Mouse (Mus musculus) CH12.LX (cell line): ENCODE data around the gene Macf1. TPM values are rescaled to one million over a fixed set of nuclear protein-coding genes. Genes with fewer than 3 reads are reported as not detected.

Experiments used
- DNase-seq: peaks from one replicate; pipeline ENCODE4 v3.0.0-alpha.2; 2013; ENCODE audit errors: extremely low read depth
- H3K27ac ChIP-seq: 2 replicates; pipeline ENCODE4 v1.5.1; 2012; ENCODE audit warnings: low read depth, mild to moderate bottlenecking, control low read depth, moderate library complexity; ENCODE audit not compliant: insufficient read depth
- H3K27me3 ChIP-seq: replicated peaks from 2 replicates; pipeline ENCODE3; 2012; ENCODE audit warnings: inconsistent platforms
- H3K36me3 ChIP-seq, 2 experiments: replicated peaks in 1 of 2; 2 replicates each; pipeline versions ENCODE3 to v1.6.1; 2012; ENCODE audit warnings: inconsistent platforms in 1 of 2, low read length in 1 of 2, mild to moderate bottlenecking in 1 of 2, mixed read lengths in 1 of 2, moderate library complexity in 1 of 2; ENCODE audit not compliant: control insufficient read depth in 1 of 2, insufficient read depth in 1 of 2
- H3K4me1 ChIP-seq, 2 experiments: 2 replicates each; pipeline ENCODE4 v1.6.1; 2012; ENCODE audit warnings: inconsistent platforms in 1 of 2, moderate library complexity in 1 of 2; ENCODE audit not compliant: insufficient read depth in 2 of 2, control insufficient read depth in 1 of 2
- H3K4me2 ChIP-seq: 2 replicates; pipeline ENCODE4 v1.6.1; 2012; ENCODE audit warnings: low read depth, mild to moderate bottlenecking, control low read depth; ENCODE audit not compliant: poor library complexity, insufficient read depth, severe bottlenecking
- H3K4me3 ChIP-seq, 3 experiments: fragments of 150-350 bp in 1 of 3; sonication (generic) in 1 of 3; replicated peaks in 1 of 3; 2 replicates each; pipeline versions ENCODE3 to v1.5.1; 2011 to 2012; ENCODE audit warnings: low read depth in 2 of 3, low read length in 2 of 3, mild to moderate bottlenecking in 2 of 3, moderate library complexity in 2 of 3, control low read depth in 1 of 3, improper control_type of control experiment in 1 of 3, inconsistent platforms in 1 of 3, mixed read lengths in 1 of 3; ENCODE audit not compliant: poor library complexity in 1 of 3
- H3K79me2 ChIP-seq: replicated peaks from 2 replicates; pipeline ENCODE4 v1.6.1; 2012; ENCODE audit warnings: mild to moderate bottlenecking, moderate library complexity; ENCODE audit not compliant: control insufficient read depth, poor library complexity, insufficient read depth, severe bottlenecking; ENCODE audit errors: extremely low read depth
- H3K9ac ChIP-seq: 2 replicates; pipeline ENCODE4 v1.6.1; 2012; ENCODE audit warnings: low read depth, mild to moderate bottlenecking, control low read depth, moderate library complexity; ENCODE audit not compliant: insufficient read depth
- H3K9me3 ChIP-seq: replicated peaks from 2 replicates; pipeline ENCODE3; 2012; ENCODE audit warnings: low read length, inconsistent platforms, mixed read lengths
- BHLHE40 ChIP-seq: IDR thresholded peaks from 2 replicates; pipeline ENCODE4 v1.6.1; 2011; ENCODE audit warnings: mild to moderate bottlenecking, low read depth, low read length, improper control_type of control experiment
- CHD1 ChIP-seq: IDR thresholded peaks from 2 replicates; pipeline ENCODE4 v1.6.1; 2012; ENCODE audit warnings: low read depth, low read length, improper control_type of control experiment, inconsistent platforms
- CHD2 ChIP-seq: IDR thresholded peaks from 2 replicates; pipeline ENCODE4 v1.6.1; 2011; ENCODE audit warnings: low read length, improper control_type of control experiment
- E2F4 ChIP-seq: IDR thresholded peaks from 2 replicates; pipeline ENCODE4 v1.6.1; 2011; ENCODE audit warnings: low read depth, low read length, improper control_type of control experiment; ENCODE audit not compliant: insufficient replicate concordance
- ELF1 ChIP-seq: IDR thresholded peaks from 2 replicates; pipeline ENCODE4 v1.6.1; 2014; ENCODE audit warnings: low read depth, mild to moderate bottlenecking, inconsistent platforms, low read length, improper control_type of control experiment
- EP300 ChIP-seq: IDR thresholded peaks from 2 replicates; pipeline ENCODE4 v1.6.1; 2011; ENCODE audit warnings: low read length, improper control_type of control experiment
- ETS1 ChIP-seq: conservative IDR thresholded peaks from 2 replicates; pipeline ENCODE4 v1.6.1; 2012; ENCODE audit warnings: low read depth, mild to moderate bottlenecking, inconsistent platforms, low read length, improper control_type of control experiment, moderate library complexity
- GABPA ChIP-seq: IDR thresholded peaks from 2 replicates; pipeline ENCODE4 v1.6.1; 2012; ENCODE audit warnings: low read depth, low read length, improper control_type of control experiment, inconsistent platforms; ENCODE audit not compliant: insufficient replicate concordance
- IRF4 ChIP-seq: IDR thresholded peaks from 2 replicates; pipeline ENCODE4 v1.6.1; 2014; ENCODE audit warnings: low read depth, mild to moderate bottlenecking, inconsistent platforms, low read length, improper control_type of control experiment
- JUN ChIP-seq: IDR thresholded peaks from 2 replicates; pipeline ENCODE4 v1.6.1; 2011; ENCODE audit warnings: low read depth, mild to moderate bottlenecking, low read length, improper control_type of control experiment, moderate library complexity; ENCODE audit not compliant: insufficient read depth
- JUND ChIP-seq: conservative IDR thresholded peaks from 2 replicates; pipeline ENCODE4 v1.6.1; 2011; ENCODE audit warnings: low read depth, low read length, improper control_type of control experiment
- KAT2A ChIP-seq: IDR thresholded peaks from 2 replicates; pipeline ENCODE4 v1.6.1; 2012; ENCODE audit warnings: low read length, improper control_type of control experiment, inconsistent platforms; ENCODE audit not compliant: insufficient replicate concordance
- MAX ChIP-seq: IDR thresholded peaks from 2 replicates; pipeline ENCODE4 v1.6.1; 2011; ENCODE audit warnings: low read length, improper control_type of control experiment
- MAZ ChIP-seq: IDR thresholded peaks from 2 replicates; pipeline ENCODE4 v1.6.1; 2012; ENCODE audit warnings: low read depth, mild to moderate bottlenecking, inconsistent platforms, low read length, improper control_type of control experiment, moderate library complexity
- MEF2A ChIP-seq: IDR thresholded peaks from 2 replicates; pipeline ENCODE4 v1.6.1; 2014; ENCODE audit warnings: low read depth, mild to moderate bottlenecking, inconsistent platforms, low read length, improper control_type of control experiment, borderline replicate concordance
- MXI1 ChIP-seq: IDR thresholded peaks from 2 replicates; pipeline ENCODE4 v1.6.1; 2011; ENCODE audit warnings: mild to moderate bottlenecking, low read depth, low read length, improper control_type of control experiment
- MYC ChIP-seq: IDR thresholded peaks from 2 replicates; pipeline ENCODE4 v1.6.1; 2011; ENCODE audit warnings: low read depth, mild to moderate bottlenecking, improper control_type of control experiment, low read length
- NRF1 ChIP-seq: IDR thresholded peaks from 2 replicates; pipeline ENCODE4 v1.6.1; 2014; ENCODE audit warnings: low read depth, mild to moderate bottlenecking, inconsistent platforms, low read length, improper control_type of control experiment, moderate library complexity
- POLR2AphosphoS2 ChIP-seq: IDR thresholded peaks from 2 replicates; pipeline ENCODE4 v1.6.1; 2011; ENCODE audit warnings: low read depth, low read length, improper control_type of control experiment
- RAD21 ChIP-seq: IDR thresholded peaks from 2 replicates; pipeline ENCODE4 v1.6.1; 2011; ENCODE audit warnings: low read depth, mild to moderate bottlenecking, low read length, improper control_type of control experiment, moderate library complexity
- RCOR1 ChIP-seq: conservative IDR thresholded peaks from 2 replicates; pipeline ENCODE4 v1.6.1; 2012; ENCODE audit warnings: low read depth, mild to moderate bottlenecking, inconsistent platforms, low read length, improper control_type of control experiment
- SIN3A ChIP-seq: IDR thresholded peaks from 2 replicates; pipeline ENCODE4 v1.6.1; 2012; ENCODE audit warnings: low read length, improper control_type of control experiment, inconsistent platforms
- TBP ChIP-seq: conservative IDR thresholded peaks from 2 replicates; pipeline ENCODE4 v1.6.1; 2011; ENCODE audit warnings: low read depth, low read length, improper control_type of control experiment
- TCF12 ChIP-seq: IDR thresholded peaks from 2 replicates; pipeline ENCODE4 v1.6.1; 2014; ENCODE audit warnings: low read depth, mild to moderate bottlenecking, inconsistent platforms, low read length, improper control_type of control experiment
- UBTF ChIP-seq: IDR thresholded peaks from 2 replicates; pipeline ENCODE4 v1.6.1; 2012; ENCODE audit warnings: low read depth, mild to moderate bottlenecking, inconsistent platforms, low read length, improper control_type of control experiment, moderate library complexity
- USF1 ChIP-seq: IDR thresholded peaks from 2 replicates; pipeline ENCODE4 v1.6.1; 2014; ENCODE audit warnings: low read depth, mild to moderate bottlenecking, inconsistent platforms, low read length, improper control_type of control experiment
- USF2 ChIP-seq: conservative IDR thresholded peaks from 2 replicates; pipeline ENCODE4 v1.6.1; 2011; ENCODE audit warnings: low read depth, low read length, improper control_type of control experiment
- ZC3H11A ChIP-seq: IDR thresholded peaks from 2 replicates; pipeline ENCODE4 v1.6.1; 2012; ENCODE audit warnings: low read depth, mild to moderate bottlenecking, inconsistent platforms, low read length, improper control_type of control experiment
- ZMIZ1 ChIP-seq: IDR thresholded peaks from 2 replicates; pipeline ENCODE4 v1.6.1; 2012; ENCODE audit warnings: low read depth, mild to moderate bottlenecking, inconsistent platforms, low read length, improper control_type of control experiment
- dilution Hi-C: fragments of 300-500 bp; cut with MboI; formaldehyde crosslinking; loops from 2 replicates; pipeline ENCODE4 v1.14.3; 2020; ENCODE audit warnings: low sequenced_read_pairs; ENCODE audit not compliant: extremely low pct_unique_long_range_greater_than_20kb, extremely low pct_ligation_motif_present
- in situ Hi-C: fragments of 300-500 bp; cut with MboI; formaldehyde crosslinking; loops from 3 replicates; pipeline ENCODE4 v1.14.3; 2019; ENCODE audit warnings: low sequenced_read_pairs, low pct_ligation_motif_present, low pct_unique_long_range_greater_than_20kb, mixed read lengths
- polyA plus RNA-seq: library from polyadenylated mRNA; unstranded; fragments of >175 nt; gene quantifications from 2 replicates; pipeline ENCODE4 v1.2.1, GENCODE M21; 2012; ENCODE audit warnings: low read depth; ENCODE audit not compliant: insufficient read length
- total RNA-seq, 2 experiments: library from RNA; depleted of rRNA; stranded (reverse); fragments of 300-350 nt in 1 of 2; fragments of >200 nt in 1 of 2; gene quantifications; 2 replicates each; pipeline ENCODE4 v1.2.3; 2012 to 2014

The Macf1 gene
- total and polyA plus RNA-seq, 3 experiments: 63.3 to 93.3 (median 77.8) TPM

DNA sequence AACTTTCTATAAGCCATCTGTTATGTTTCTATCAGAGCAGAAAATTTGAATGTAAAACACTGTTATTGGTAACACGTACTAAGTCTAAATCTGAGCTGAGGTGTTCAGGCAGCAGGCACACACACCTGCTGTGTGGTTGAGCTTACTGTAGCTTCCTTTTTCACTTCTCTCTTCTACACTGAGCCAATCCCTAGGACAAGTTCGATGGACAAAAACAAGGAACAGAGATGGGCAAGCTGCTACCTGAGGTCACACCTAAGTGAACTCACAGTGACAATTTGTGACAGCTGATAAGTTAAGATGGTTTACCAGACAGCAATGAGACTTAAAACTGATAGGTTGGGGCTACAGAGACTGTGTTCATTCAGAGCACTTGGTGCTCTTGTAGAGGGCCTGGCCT is 125.7 kb downstream of the Macf1 start:
- peaks cover 68% of the 10 kb centered on the region for H3K79me2 ChIP-seq
- no peak overlapping the region for H3K27ac ChIP-seq
- dilution Hi-C loops: no loop called here
- H3K36me3 ChIP-seq: peaks cover 4 to 16% of the 10 kb centered on the region in 2 experiments
- H3K27me3 ChIP-seq: no peaks in the 10 kb centered on the region
- H3K4me1 ChIP-seq: peaks cover 20 to 86% of the 10 kb centered on the region in 2 experiments
- in situ Hi-C loops: no loop called here
- H3K4me3 ChIP-seq: peak overlapping the region in 1 of 3 experiments; percentile 28
- H3K9ac ChIP-seq: no peak overlapping the region
- H3K4me2 ChIP-seq: 0 out of 2 replicates have a peak overlapping the region, but pooled peaks have one; percentile 9
- peak; percentile 56; the same call in 1 of the 2 replicates for TF ChIP-seq TCF12
- peak; percentile 46; the same call in 1 of the 2 replicates for TF ChIP-seq MXI1
- TF ChIP-seq MAZ: 0 out of 2 replicates have a peak, but pooled peaks have one; percentile 22
- TF ChIP-seq EP300: peak; percentile 90
- peak; percentile 47 for TF ChIP-seq BHLHE40
- TF ChIP-seq MEF2A: peak; percentile 61
- TF ChIP-seq USF1: no peak
- TF ChIP-seq JUND: peak; percentile 28; the same call in 1 of the 2 replicates
- no peak for TF ChIP-seq E2F4
- TF ChIP-seq NRF1: no peak
- peak; percentile 83 for TF ChIP-seq IRF4
- TF ChIP-seq SIN3A: 0 out of 2 replicates have a peak, but pooled peaks have one; percentile 39
- TF ChIP-seq ZMIZ1: no peak
- peak; percentile 40; the same call in 1 of the 2 replicates for TF ChIP-seq CHD1
- peak; percentile 77 for TF ChIP-seq RCOR1
- peak; percentile 28; the same call in 1 of the 2 replicates for TF ChIP-seq ELF1
- H3K9me3 ChIP-seq: no peaks in the 10 kb centered on the region
- peak; percentile 51 for DNase-seq

DNA sequence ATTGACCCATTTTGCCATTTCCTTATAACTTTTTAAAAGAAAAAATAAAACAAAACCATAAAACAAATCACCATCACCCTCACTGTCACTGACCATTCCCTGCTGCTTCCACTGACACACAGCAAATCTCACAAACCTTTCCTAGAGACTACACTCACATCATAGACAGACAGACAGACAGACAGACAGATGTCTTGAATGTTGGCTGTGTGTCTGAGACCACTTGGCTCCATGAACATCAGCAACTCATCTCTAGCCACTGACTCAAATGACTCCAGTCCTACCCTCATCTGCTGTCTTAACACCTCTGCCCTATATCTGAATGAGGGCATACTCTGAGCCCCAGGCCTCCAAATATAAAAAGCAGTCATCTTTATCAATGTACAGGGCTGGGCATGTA is 128.9 kb downstream of the Macf1 start:
- no peaks in the 10 kb centered on the region for H3K9me3 ChIP-seq
- H3K36me3 ChIP-seq: peaks cover 16 to 37% of the 10 kb centered on the region in 2 experiments
- peaks cover 22 to 96% of the 10 kb centered on the region in 2 experiments for H3K4me1 ChIP-seq
- H3K27me3 ChIP-seq: no peaks in the 10 kb centered on the region
- DNase-seq: no peak
- dilution Hi-C loops: no loop called here
- H3K9ac ChIP-seq: no peak overlapping the region
- H3K4me3 ChIP-seq: no peak overlapping the region
- H3K4me2 ChIP-seq: no peak overlapping the region
- TF ChIP-seq BHLHE40 (no peak), EP300 (no peak), ZC3H11A (no peak), GABPA (no peak), MAZ (no peak), MXI1 (no peak), E2F4 (no peak), IRF4 (no peak), RAD21 (no peak), POLR2AphosphoS2 (no peak), ETS1 (no peak), TBP (no peak), USF2 (no peak), KAT2A (no peak), UBTF (no peak), MAX (no peak), ZMIZ1 (no peak), JUN (no peak), MYC (no peak), CHD2 (no peak)
- no peak overlapping the region for H3K27ac ChIP-seq
- in situ Hi-C loops: no loop called here
- peaks cover 35% of the 10 kb centered on the region for H3K79me2 ChIP-seq
